In the genomic region with DNA sequence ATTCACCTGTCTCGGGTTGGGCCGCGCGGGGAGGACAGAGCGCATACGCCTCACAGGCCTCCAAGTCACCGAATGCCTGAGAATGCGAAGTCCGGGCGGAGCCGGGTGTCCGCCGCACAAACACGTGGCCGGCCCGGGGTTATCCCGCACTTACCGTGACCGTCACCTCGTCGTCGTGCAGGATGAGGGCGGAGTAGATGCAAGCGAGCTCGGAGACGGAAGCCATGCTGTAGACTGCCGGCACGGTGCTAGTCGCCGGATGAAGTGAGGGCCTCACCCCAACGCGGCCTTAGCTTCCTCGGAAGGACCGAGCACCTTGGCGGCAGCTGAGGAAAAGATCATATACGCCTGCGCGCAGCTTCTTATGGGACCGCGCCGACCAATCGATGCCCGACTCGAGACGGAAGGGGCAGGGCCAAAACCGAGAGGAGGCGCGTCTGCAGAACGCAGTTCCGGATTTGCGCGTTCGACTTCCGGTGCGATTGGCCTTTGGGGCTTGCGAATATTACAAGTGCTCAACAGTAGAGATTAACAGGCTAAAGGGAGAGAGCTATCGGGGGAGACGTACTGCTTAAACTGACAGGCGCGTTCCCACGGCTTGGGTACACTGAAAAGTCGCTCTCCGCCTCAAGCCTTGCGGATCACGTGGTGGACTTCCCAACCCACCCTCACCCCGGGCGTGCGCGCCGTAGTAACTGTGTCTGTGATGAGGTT, we compare ENCODE assay signal across 8 mouse cellular contexts. TPM values are rescaled to one million over a fixed set of nuclear protein-coding genes. Genes with fewer than 3 reads are reported as not detected.
A peak's percentile ranks its signal among the peaks of the same experiment; 100 is the strongest.
DNase-seq lines count a peak whose midpoint lies in the region; ATAC-seq and TF ChIP-seq lines count a peak whose summit lies in the region.

TSS of gene Rplp1 (minus strand) at position 340 of the 714 bp plus-strand sequence.

- H3K27me3 ChIP-seq in CH12.LX (replicated peaks) = no peaks in the 10 kb centered on the region
- H3K27me3 ChIP-seq in forebrain, embryonic 11.5 days (ENCODE audit: control insufficient read depth, insufficient read depth, low read length) = no peaks in the 10 kb centered on the region
- no peaks in the 10 kb centered on the region for H3K27me3 ChIP-seq in heart, embryonic 16.5 days (ENCODE audit: control insufficient read depth, insufficient read depth, low read length)
- H3K27me3 ChIP-seq in liver, embryonic 15.5 days = no peaks in the 10 kb centered on the region
- no peaks in the 10 kb centered on the region for H3K27me3 ChIP-seq in neural tube, embryonic 12.5 days (replicated peaks)

- TF ChIP-seq EP300 in CH12.LX (IDR thresholded peaks at IDR 0.05; ENCODE audit: low read length) = no peak

- no peaks in the 10 kb centered on the region for H3K9me3 ChIP-seq in CH12.LX (replicated peaks; ENCODE audit: low read length)
- H3K9me3 ChIP-seq in forebrain, embryonic 11.5 days (ENCODE audit: control insufficient read depth, low read length) = no peaks in the 10 kb centered on the region
- no peaks in the 10 kb centered on the region for H3K9me3 ChIP-seq in heart, embryonic 16.5 days (replicated peaks; ENCODE audit: control insufficient read depth, low read length)
- H3K9me3 ChIP-seq in liver, embryonic 15.5 days (replicated peaks) = no peaks in the 10 kb centered on the region
- H3K9me3 ChIP-seq in neural tube, embryonic 12.5 days = no peaks in the 10 kb centered on the region

- dilution Hi-C loops in CH12.LX (cut with MboI; ENCODE audit: extremely low pct_ligation_motif_present, extremely low pct_unique_long_range_greater_than_20kb, low sequenced_read_pairs) = no loop called here

- peaks cover 10% of the 10 kb centered on the region for H3K79me2 ChIP-seq in CH12.LX (replicated peaks; ENCODE audit: control insufficient read depth, extremely low read depth, insufficient read depth, poor library complexity, severe bottlenecking)

- peak within 1 kb of the TSS; percentile 94 for H3K9ac ChIP-seq in CH12.LX (ENCODE audit: insufficient read depth, low read depth)
- peak within 1 kb of the TSS; percentile 86 for H3K9ac ChIP-seq in forebrain, embryonic 11.5 days (ENCODE audit: low read length)
- peak within 1 kb of the TSS; percentile 93 for H3K9ac ChIP-seq in heart, embryonic 16.5 days (ENCODE audit: low read length)
- H3K9ac ChIP-seq in liver, embryonic 15.5 days = peak within 1 kb of the TSS; percentile 76
- H3K9ac ChIP-seq in neural tube, embryonic 12.5 days = peak within 1 kb of the TSS; percentile 83

- peak within 1 kb of the TSS; percentile 93 for H3K27ac ChIP-seq in CH12.LX (ENCODE audit: insufficient read depth, low read depth)
- peak within 1 kb of the TSS; percentile 87 for H3K27ac ChIP-seq in forebrain, embryonic 11.5 days (ENCODE audit: low read depth, low read length)
- peak within 1 kb of the TSS; percentile 97 for H3K27ac ChIP-seq in heart, embryonic 16.5 days (ENCODE audit: low read length)
- H3K27ac ChIP-seq in liver, embryonic 15.5 days (replicated peaks) = peak within 1 kb of the TSS; percentile 96
- peak within 1 kb of the TSS; percentile 63 for H3K27ac ChIP-seq in neural tube, embryonic 12.5 days

- no peak for TF ChIP-seq RAD21 in CH12.LX (IDR thresholded peaks at IDR 0.05; ENCODE audit: low read depth, low read length)

- ATAC-seq in forebrain, embryonic 11.5 days (replicated peaks; ENCODE audit: low FRiP score) = peak; percentile 95
- peak; percentile 97 for ATAC-seq in heart, embryonic 16.5 days (replicated peaks; ENCODE audit: extremely low read depth, insufficient read depth, low FRiP score)
- peak; percentile 91 for ATAC-seq in liver, embryonic 15.5 days (ENCODE audit: insufficient read depth)
- ATAC-seq in neural tube, embryonic 12.5 days (ENCODE audit: low FRiP score, low read depth) = peak; percentile 96

- peaks cover 51 to 72% of the 10 kb centered on the region in 2 experiments for H3K36me3 ChIP-seq in CH12.LX (replicated peaks in 1 of 2; ENCODE audit: control insufficient read depth in 1 of 2, insufficient read depth in 1 of 2, low read length in 1 of 2)
- H3K36me3 ChIP-seq in forebrain, embryonic 11.5 days (ENCODE audit: control insufficient read depth, insufficient read depth, low read length) = peaks cover 11% of the 10 kb centered on the region; the same call in 1 of the 2 replicates
- peaks cover 30% of the 10 kb centered on the region for H3K36me3 ChIP-seq in heart, embryonic 16.5 days (ENCODE audit: control insufficient read depth, insufficient read depth)
- H3K36me3 ChIP-seq in liver, embryonic 15.5 days (replicated peaks) = peaks cover 60% of the 10 kb centered on the region
- peaks cover 31% of the 10 kb centered on the region for H3K36me3 ChIP-seq in neural tube, embryonic 12.5 days

- peak within 1 kb of the TSS; percentile 77 for H3K4me2 ChIP-seq in CH12.LX (ENCODE audit: insufficient read depth, low read depth, poor library complexity, severe bottlenecking)
- peak within 1 kb of the TSS; percentile 60 for H3K4me2 ChIP-seq in forebrain, embryonic 11.5 days (ENCODE audit: low read depth, low read length, severe bottlenecking)
- peak within 1 kb of the TSS; percentile 95 for H3K4me2 ChIP-seq in heart, embryonic 16.5 days (ENCODE audit: low read depth, low read length)
- peak within 1 kb of the TSS; percentile 93 for H3K4me2 ChIP-seq in liver, embryonic 15.5 days
- H3K4me2 ChIP-seq in neural tube, embryonic 12.5 days (replicated peaks) = peak within 1 kb of the TSS; percentile 87

- peak; percentile 98 for DNase-seq in CH12.LX (ENCODE audit: extremely low read depth)
- peak; percentile 96 for DNase-seq in c-Kit-positive CD71-positive TER-119-negative erythroid progenitor cells, embryonic 14.5 days (ENCODE audit: low read depth)
- DNase-seq in forebrain, embryonic 11.5 days (ENCODE audit: low spot score) = peak; percentile 95
- peak; percentile 97 to 98 for DNase-seq in kidney, postnatal 36 days
- DNase-seq in telencephalon, adult 2 months (ENCODE audit: low read depth, low spot score) = peak; percentile 97

- TF ChIP-seq CTCF in CH12.LX (conservative IDR thresholded peaks at IDR 0.05 in 1 of 2, IDR thresholded peaks at IDR 0.05 in 1 of 2; ENCODE audit: low read depth in 2 of 2, low read length in 2 of 2) = no peak

- peak within 1 kb of the TSS; percentile 74 to 95 (median 87) for H3K4me3 ChIP-seq in CH12.LX (replicated peaks in 1 of 3; ENCODE audit: low read depth in 2 of 3, low read length in 2 of 3, poor library complexity in 1 of 3)
- peak within 1 kb of the TSS; percentile 91 for H3K4me3 ChIP-seq in forebrain, embryonic 11.5 days (ENCODE audit: low read depth, low read length)
- H3K4me3 ChIP-seq in heart, embryonic 16.5 days (ENCODE audit: low read length) = peak within 1 kb of the TSS; percentile 95
- H3K4me3 ChIP-seq in liver, embryonic 15.5 days (replicated peaks) = peak within 1 kb of the TSS; percentile 84
- H3K4me3 ChIP-seq in neural tube, embryonic 12.5 days = peak within 1 kb of the TSS; percentile 81

- in situ Hi-C loops in CH12.LX (cut with MboI; ENCODE audit: low pct_ligation_motif_present, low pct_unique_long_range_greater_than_20kb, low sequenced_read_pairs) = no loop called here

- H3K4me1 ChIP-seq in CH12.LX (ENCODE audit: control insufficient read depth in 1 of 2, insufficient read depth in 2 of 2) = peaks cover 7 to 27% of the 10 kb centered on the region in 2 experiments; a peak in 3 of 4 replicates
- H3K4me1 ChIP-seq in forebrain, embryonic 11.5 days (replicated peaks; ENCODE audit: control insufficient read depth, insufficient read depth, low read length) = no peaks in the 10 kb centered on the region
- H3K4me1 ChIP-seq in heart, embryonic 16.5 days (ENCODE audit: control insufficient read depth, insufficient read depth, low read length) = peaks cover 14% of the 10 kb centered on the region
- peaks cover 54% of the 10 kb centered on the region for H3K4me1 ChIP-seq in liver, embryonic 15.5 days (replicated peaks)
- H3K4me1 ChIP-seq in neural tube, embryonic 12.5 days = peaks cover 17% of the 10 kb centered on the region

- peak; percentile 99 for TF ChIP-seq POLR2A in CH12.LX (IDR thresholded peaks at IDR 0.05; ENCODE audit: low read depth, low read length)

- under 1% methylated on average over 70 of the region's 70 CpGs for WGBS in forebrain, embryonic 11.5 days
- WGBS in heart, embryonic 16.5 days = under 1% methylated on average over 66 of the region's 70 CpGs
- WGBS in liver, embryonic 15.5 days (ENCODE audit: insufficient replicate concordance) = under 1% methylated on average over 70 of the region's 70 CpGs
- WGBS in neural tube, embryonic 12.5 days = under 1% methylated on average over 70 of the region's 70 CpGs

TF ChIP-seq in CH12.LX, 34 proteins besides CTCF, POLR2A, EP300 and RAD21 (continues in another document):
- peak; percentile 98 for TF ChIP-seq NELFE (IDR thresholded peaks at IDR 0.05; ENCODE audit: low read depth, low read length)
- no peak for TF ChIP-seq JUN (IDR thresholded peaks at IDR 0.05; ENCODE audit: insufficient read depth, low read depth, low read length)
- TF ChIP-seq MAX (IDR thresholded peaks at IDR 0.05; ENCODE audit: low read length) = peak; percentile 68
- peak; percentile 70 for TF ChIP-seq USF1 (IDR thresholded peaks at IDR 0.05; ENCODE audit: low read depth, low read length)
- TF ChIP-seq ELF1 (IDR thresholded peaks at IDR 0.05; ENCODE audit: low read depth, low read length) = peak; percentile 95
- no peak for TF ChIP-seq SMC3 (IDR thresholded peaks at IDR 0.05; ENCODE audit: low read depth, low read length)
- peak; percentile 30; the same call in 1 of the 2 replicates for TF ChIP-seq BHLHE40 (IDR thresholded peaks at IDR 0.05; ENCODE audit: low read depth, low read length)
- peak; percentile 40 for TF ChIP-seq MEF2A (IDR thresholded peaks at IDR 0.05; ENCODE audit: borderline replicate concordance, low read depth, low read length)
- no peak; the same call in 1 of the 2 replicates for TF ChIP-seq JUND (conservative IDR thresholded peaks at IDR 0.05; ENCODE audit: low read depth, low read length)
- no peak for TF ChIP-seq PAX5 (IDR thresholded peaks at IDR 0.05; ENCODE audit: low read length)
- TF ChIP-seq ZNF384 (IDR thresholded peaks at IDR 0.05; ENCODE audit: low read depth, low read length) = no peak
- peak; percentile 49 for TF ChIP-seq USF2 (conservative IDR thresholded peaks at IDR 0.05; ENCODE audit: low read depth, low read length)
- TF ChIP-seq ZC3H11A (IDR thresholded peaks at IDR 0.05; ENCODE audit: low read depth, low read length) = no peak
- TF ChIP-seq MXI1 (IDR thresholded peaks at IDR 0.05; ENCODE audit: low read depth, low read length) = peak; percentile 88
- TF ChIP-seq TCF12 (IDR thresholded peaks at IDR 0.05; ENCODE audit: low read depth, low read length) = peak; percentile 93

RNA-seq across cellular contexts. Expression of gene Rplp1, which starts in this region (rescaled TPM):
- total RNA-seq in CH12.LX (2012; rRNA removed) (12,233 and 13,782 TPM in 2 replicates), CH12.LX (2014; rRNA removed) (6,472 and 7,835 TPM in 2 replicates)
- 4,797 and 6,276 TPM in 2 replicates for polyA plus RNA-seq in CH12.LX (2012; ENCODE audit: insufficient read length, low read depth)
- 1,000 and 1,067 TPM in 2 replicates for polyA plus RNA-seq in forebrain, embryonic 11.5 days (2014; fragmentation: Nextera tagmentation; extraction: Ambion mirVana)
- 895 and 907 TPM in 2 replicates for polyA plus RNA-seq in heart, embryonic 16.5 days (2015; fragmentation: Nextera tagmentation; extraction: Ambion mirVana)
- polyA plus RNA-seq in liver, embryonic 15.5 days (2015; fragmentation: Nextera tagmentation; extraction: Ambion mirVana) = 831 and 882 TPM in 2 replicates
- polyA plus RNA-seq in neural tube, embryonic 12.5 days (2016; fragmentation: Nextera tagmentation; extraction: Ambion mirVana) = 776 and 823 TPM in 2 replicates

Comparison
In these comparisons a context has a peak if more than half of its experiments do, and no peak if none do; other contexts are left out.
1. Peak in every context shown above with its lines: DNase-seq, ATAC-seq, H3K4me3 ChIP-seq and H3K27ac ChIP-seq.